Mouse (Mus musculus) MEL-GATA-1-ER (cell line): ENCODE data around the gene Zup1.
"Not testable (repeated sequence)": the region's sequence is repeated elsewhere in the genome, so short reads cannot be mapped to it uniquely, and the experiment has no call there.

Source experiments
- DNase-seq: peaks from one replicate; pipeline ENCODE4 v3.0.0-alpha.2; 2012; ENCODE audit warnings: low read depth; ENCODE audit errors: extremely low read depth

Gene Zup1

GRCm38 (mm10) chr10:33950803-33951583 is at the start of gene Zup1:
Gene Zup1 (minus strand): TSS chr10:33951269.
- DNase-seq: peak; percentile 91

- DNase-seq: no peak
These were observed 47.3 kb upstream of the Zup1 start for GRCm38 (mm10) chr10:33998397-33998796.

GRCm38 (mm10) chr10:33996686-33997085 is 45.6 kb upstream of the Zup1 start:
- DNase-seq: not testable (repeated sequence)

GRCm38 (mm10) chr10:33986771-33987170 is 35.7 kb upstream of the Zup1 start:
- DNase-seq: peak; percentile 75

- DNase-seq: no peak
These were observed 23.9 kb upstream of the Zup1 start for GRCm38 (mm10) chr10:33974781-33975494.

- no peak for DNase-seq
These were observed 1.4 kb upstream of the Zup1 start for GRCm38 (mm10) chr10:33952509-33952908.

GRCm38 (mm10) chr10:33946336-33946735 is 4.7 kb downstream of the Zup1 start:
- no peak for DNase-seq

GRCm38 (mm10) chr10:33945390-33945789 is 5.7 kb downstream of the Zup1 start:
- DNase-seq: no peak

GRCm38 (mm10) chr10:33940702-33941101 is 10.4 kb downstream of the Zup1 start:
- no peak for DNase-seq

GRCm38 (mm10) chr10:33905489-33905888 is 45.6 kb downstream of the Zup1 start:
- no peak for DNase-seq

GRCm38 (mm10) chr10:33904530-33905481 is 46.3 kb downstream of the Zup1 start, which contains the start of gene Rsph4a:
Gene Rsph4a (plus strand): TSS chr10:33905111.
- no peak for DNase-seq

GRCm38 (mm10) chr10:33901520-33901919 is 49.5 kb downstream of the Zup1 start:
- not testable (repeated sequence) for DNase-seq

GRCm38 (mm10) chr10:33882411-33882810 is 68.7 kb downstream of the Zup1 start:
- DNase-seq: not testable (repeated sequence)

GRCm38 (mm10) chr10:33872672-33873398 is 78.2 kb downstream of the Zup1 start:
- no peak for DNase-seq

GRCm38 (mm10) chr10:33870441-33870840 is 80.6 kb downstream of the Zup1 start:
- no peak for DNase-seq
